Mouse (Mus musculus): ENCODE data around the gene Ugt2b36.
"Not testable (repeated sequence)": the region's sequence is repeated elsewhere in the genome, so short reads cannot be mapped to it uniquely, and the experiment has no call there.

The Ugt2b36 gene

DNA sequence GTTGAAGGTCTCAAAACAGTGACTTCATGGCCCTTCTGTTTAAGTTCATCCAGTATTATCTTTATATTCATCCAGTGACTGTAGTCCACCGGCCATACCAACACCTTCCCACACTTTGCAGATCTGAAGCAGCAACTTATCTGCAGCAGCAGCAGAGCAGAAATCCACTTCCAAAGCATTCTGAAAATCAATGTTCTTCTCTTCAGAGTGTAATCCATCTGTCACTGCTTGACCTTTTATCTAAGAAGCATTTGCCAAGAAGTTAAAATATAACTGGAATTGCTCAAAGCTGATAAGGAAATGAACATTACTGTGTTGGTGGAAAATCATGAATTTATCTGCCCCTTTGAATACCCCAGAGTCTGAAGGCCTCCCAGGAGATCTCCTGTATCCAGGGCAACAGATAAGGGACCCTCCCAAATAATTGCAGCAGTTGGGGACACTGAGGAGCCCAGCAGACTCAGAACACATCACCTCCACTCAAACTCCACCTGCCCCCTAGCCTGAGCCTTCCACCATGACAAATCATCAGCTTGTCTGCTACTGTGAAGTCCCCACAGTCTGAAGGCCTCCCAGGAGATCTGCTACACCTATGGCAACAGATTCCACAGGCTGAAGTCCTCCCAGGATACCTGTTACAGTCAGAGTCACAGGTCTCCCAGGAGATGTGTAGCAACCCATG lies at the start of gene Ugt2b36:
Gene Ugt2b36 (minus strand): TSS at position 210 of the 682 bp plus-strand sequence.
- in situ Hi-C loops (cut with MboI, MseI), result no loop called here

DNA sequence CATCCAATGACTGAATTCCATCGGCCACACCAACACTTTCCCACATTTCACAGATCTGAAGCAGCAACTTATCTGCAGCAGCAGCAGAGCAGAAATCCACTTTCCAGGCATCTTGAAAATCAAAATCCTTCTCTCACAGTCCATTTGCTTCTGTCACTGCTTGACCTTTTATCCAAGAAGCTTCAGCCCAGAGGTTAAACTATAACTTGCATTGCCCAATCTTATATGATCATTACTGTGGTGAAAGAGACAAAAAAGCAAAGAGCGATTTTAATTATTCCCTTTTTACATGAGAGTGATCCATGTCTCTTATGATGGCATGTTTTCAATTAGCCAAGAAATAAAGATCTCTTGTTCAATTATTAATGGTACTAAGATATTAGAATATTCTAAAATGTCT lies 47.8 kb upstream of the Ugt2b36 start, which contains the start of gene Ugt2b5:
Gene Ugt2b5 (minus strand): TSS at position 123 of the 400 bp plus-strand sequence.
- in situ Hi-C loops (cut with MboI, MseI), result not testable (repeated sequence)

DNA sequence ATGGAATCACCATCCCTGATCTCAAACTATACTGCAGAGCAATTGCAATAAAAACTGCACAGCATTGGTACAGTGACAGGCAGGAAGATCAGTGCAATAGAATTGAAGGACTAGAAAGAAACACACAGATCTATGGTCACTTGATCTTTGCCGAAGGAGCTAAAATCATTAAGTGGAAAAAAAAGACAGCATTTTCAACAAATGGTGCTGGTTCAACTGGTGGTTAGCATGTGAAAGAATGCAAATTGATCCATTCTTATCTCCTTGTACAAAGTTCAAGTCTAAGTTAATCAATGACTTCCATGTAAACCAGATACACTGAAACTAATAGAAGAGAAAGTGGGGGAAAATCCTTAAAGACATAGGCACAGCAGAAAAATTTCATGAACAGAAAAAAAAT lies 11.3 kb upstream of the Ugt2b36 start:
- in situ Hi-C loops (cut with MboI, MseI), result not testable (repeated sequence)

DNA sequence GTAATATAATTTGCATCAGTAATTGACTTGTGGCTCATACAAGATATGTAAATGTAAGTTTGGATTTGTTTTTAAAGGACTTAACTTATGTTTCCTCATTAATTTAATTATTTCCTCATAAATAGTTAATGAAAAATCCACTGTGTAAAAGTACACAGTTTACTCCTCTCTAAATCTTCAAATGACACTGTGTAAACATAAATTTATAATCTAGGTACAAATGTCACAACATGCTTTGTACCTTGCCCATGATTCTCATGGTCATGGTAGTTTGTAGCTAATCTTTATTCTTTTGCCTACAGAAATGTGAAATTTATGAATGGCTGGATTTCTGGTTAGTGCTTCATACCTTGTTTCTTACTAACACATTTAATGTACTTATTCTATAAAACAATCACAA lies 1.2 kb downstream of the Ugt2b36 start:
- in situ Hi-C loops (cut with MboI, MseI), result no loop called here

DNA sequence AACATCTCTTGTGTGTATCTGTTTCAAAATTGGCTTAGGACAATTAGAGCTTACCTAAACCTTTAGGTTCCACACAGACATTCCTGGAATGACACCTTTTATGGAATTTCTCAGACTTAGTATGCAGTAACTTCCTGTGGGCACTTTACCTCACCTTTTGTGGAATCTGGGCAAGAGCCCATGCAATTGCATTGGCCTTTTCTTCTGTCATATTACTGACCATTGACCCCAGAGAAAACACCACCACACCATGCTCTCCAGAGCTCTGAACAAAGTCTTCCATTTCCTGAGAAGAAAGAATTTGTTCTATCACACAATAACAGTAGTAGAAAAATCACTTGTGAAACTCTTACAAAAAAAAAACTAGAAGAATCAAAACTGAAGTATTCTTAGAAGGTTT lies 3.1 kb downstream of the Ugt2b36 start:
- in situ Hi-C loops (cut with MboI, MseI), result no loop called here

DNA sequence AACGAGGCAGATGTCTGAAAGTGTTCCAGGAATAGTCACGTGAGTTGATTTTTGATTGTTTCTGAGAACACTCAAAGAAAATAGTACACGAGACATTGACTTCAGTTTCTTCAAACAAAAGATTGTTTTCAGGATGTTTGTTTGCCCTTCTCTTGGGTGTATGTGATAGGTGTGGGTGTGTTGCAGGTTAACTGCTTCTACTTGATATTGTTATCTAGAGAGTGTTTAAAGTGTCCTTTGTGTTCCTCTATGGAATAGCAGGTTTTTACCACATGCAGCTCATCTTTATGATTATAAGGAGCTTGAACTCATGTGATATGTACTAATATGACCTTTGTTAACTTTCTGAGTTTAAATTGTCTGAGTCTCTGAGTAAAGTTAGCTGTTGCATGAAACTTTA lies 6.1 kb downstream of the Ugt2b36 start:
- in situ Hi-C loops (cut with MboI, MseI), result no loop called here

DNA sequence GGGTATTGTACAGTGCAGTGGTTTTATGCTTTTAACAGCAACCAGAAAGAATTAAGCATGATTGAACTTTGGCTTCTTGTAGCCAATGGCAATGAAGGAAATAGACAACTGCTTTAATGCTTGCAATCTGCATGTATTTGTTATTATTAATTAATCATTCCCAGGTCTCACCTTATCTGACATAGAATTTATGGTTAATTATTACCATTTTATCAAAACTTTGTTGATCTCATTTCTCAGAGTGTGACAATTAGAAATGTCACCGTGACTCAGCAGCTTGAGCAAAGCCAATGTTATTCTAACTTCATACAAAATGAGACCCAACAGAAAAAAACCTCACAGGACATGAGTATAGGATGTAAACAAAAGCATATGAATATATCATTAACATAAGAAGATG lies 61.7 kb downstream of the Ugt2b36 start:
- in situ Hi-C loops (cut with MboI, MseI), result no loop called here

DNA sequence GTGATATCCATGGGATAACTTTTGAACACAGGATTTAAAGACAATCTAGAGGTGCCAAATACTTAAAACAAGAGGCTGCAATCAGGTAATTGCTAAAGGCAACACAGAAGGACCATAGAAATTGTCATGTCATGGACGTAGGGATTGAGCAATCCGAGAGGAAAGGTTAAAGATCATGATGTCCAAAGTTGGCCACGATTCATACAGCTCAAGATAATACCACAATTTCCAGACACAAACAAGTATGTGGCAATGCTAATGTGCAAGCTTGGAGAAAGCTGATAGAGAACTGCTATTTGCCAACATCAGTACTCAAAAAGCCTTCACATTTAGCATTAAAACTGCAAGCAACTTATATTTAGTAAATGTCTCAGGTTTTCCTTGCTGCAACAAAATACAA lies 65.0 kb downstream of the Ugt2b36 start:
- in situ Hi-C loops (cut with MboI, MseI), result no loop called here
